Mouse (Mus musculus) stomach, postnatal 0 days (tissue): ENCODE data around the gene Dixdc1.

Source experiments
- CTCF ChIP-seq: IDR thresholded peaks from 2 replicates; pipeline ENCODE4 v1.5.1; 2016; ENCODE audit warnings: antibody characterized with exemption, low read depth, mild to moderate bottlenecking, moderate library complexity
- EP300 ChIP-seq: optimal IDR thresholded peaks from 2 replicates; pipeline ENCODE3; 2016; ENCODE audit warnings: antibody characterized with exemption

DNA sequence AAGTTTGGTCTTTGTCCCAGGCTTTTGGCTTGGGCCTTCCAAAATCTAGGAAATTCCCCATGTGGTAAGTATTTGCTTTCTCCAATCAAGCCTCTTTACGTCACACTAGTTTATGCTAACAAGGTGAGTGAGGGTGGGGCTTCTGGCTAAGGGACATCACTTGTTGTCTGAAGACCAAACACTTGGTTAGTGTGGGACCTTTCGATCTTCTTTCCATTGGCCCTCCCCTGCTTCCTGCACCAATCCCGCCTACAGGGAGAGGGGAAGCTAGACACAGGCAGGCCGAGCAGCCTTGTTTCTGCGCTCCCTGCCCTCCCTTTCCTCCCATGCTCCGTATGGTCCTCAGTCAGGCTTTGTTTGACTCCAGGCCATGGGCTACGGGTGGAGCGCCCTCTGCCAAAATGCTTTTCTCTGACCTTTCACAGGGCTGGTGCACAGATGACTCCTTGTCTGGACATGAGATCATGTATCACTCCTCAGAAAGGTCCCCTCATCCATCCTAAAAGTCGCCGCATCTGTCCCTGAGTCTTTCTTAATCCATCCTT lies 92.4 kb downstream of the Dixdc1 start:
- TF ChIP-seq EP300 (no peak), CTCF (no peak)
